27 mouse cellular contexts compared by ENCODE assay signal in genomic region chr3:87322557-87322956, GRCm38 (mm10). TPM values are rescaled to one million over a fixed set of nuclear protein-coding genes. Genes with fewer than 3 reads are reported as not detected.
A peak's percentile ranks its signal among the peaks of the same experiment; 100 is the strongest.
DNase-seq lines count a peak whose midpoint lies in the region; ATAC-seq and TF ChIP-seq lines count a peak whose summit lies in the region.
"Had no signal": no experiment of that assay in that cellular context is flagged by ENCODE, and none has a peak within 500 bp of the region (broad histone marks: within the 10 kb centered on the region; RNA-seq: fewer than 3 reads in every experiment).

No protein-coding gene starts in this region.

- H3K79me2 ChIP-seq in CH12.LX (replicated peaks; ENCODE audit: control insufficient read depth, extremely low read depth, insufficient read depth, poor library complexity, severe bottlenecking): no peaks in the 10 kb centered on the region

- no peaks in the 10 kb centered on the region for H3K27me3 ChIP-seq in hindbrain, embryonic 11.5 days (ENCODE audit: control insufficient read depth, insufficient read depth, low read length)
- H3K27me3 ChIP-seq in hindbrain, embryonic 16.5 days (replicated peaks; ENCODE audit: control insufficient read depth, insufficient read depth, low read length): no peaks in the 10 kb centered on the region
- H3K27me3 ChIP-seq in CH12.LX (replicated peaks): no peaks in the 10 kb centered on the region
- no peaks in the 10 kb centered on the region for H3K27me3 ChIP-seq in kidney, embryonic 14.5 days (ENCODE audit: control insufficient read depth, insufficient read depth, low read length)
- H3K27me3 ChIP-seq: forebrain, embryonic 15.5 days; hindbrain, embryonic 13.5 days; limb, embryonic 12.5 days; liver, embryonic 13.5 days; neural tube, embryonic 15.5 days; stomach, embryonic 15.5 days had no signal

- WGBS in hindbrain, embryonic 11.5 days: 61% methylated on average over 4 of the region's 4 CpGs
- 59% methylated on average over 4 of the region's 4 CpGs for WGBS in hindbrain, embryonic 16.5 days
- WGBS in kidney, embryonic 14.5 days: 56% methylated on average over 4 of the region's 4 CpGs

- H3K27ac ChIP-seq in hindbrain, embryonic 11.5 days (ENCODE audit: low read depth, low read length): no peak overlapping the region
- no peak overlapping the region for H3K27ac ChIP-seq in hindbrain, embryonic 16.5 days (ENCODE audit: low read depth, low read length)
- no peak overlapping the region for H3K27ac ChIP-seq in CH12.LX (ENCODE audit: insufficient read depth, low read depth)
- no peak overlapping the region for H3K27ac ChIP-seq in kidney, embryonic 14.5 days (ENCODE audit: low read depth, low read length)
- H3K27ac ChIP-seq: forebrain, embryonic 15.5 days; hindbrain, embryonic 13.5 days; limb, embryonic 12.5 days; liver, embryonic 13.5 days; neural tube, embryonic 15.5 days; stomach, embryonic 15.5 days had no signal

- H3K9me3 ChIP-seq in hindbrain, embryonic 11.5 days (ENCODE audit: control insufficient read depth, low read length): no peaks in the 10 kb centered on the region
- H3K9me3 ChIP-seq in hindbrain, embryonic 16.5 days (ENCODE audit: control insufficient read depth, low read length): no peaks in the 10 kb centered on the region
- no peaks in the 10 kb centered on the region for H3K9me3 ChIP-seq in CH12.LX (replicated peaks; ENCODE audit: low read length)
- H3K9me3 ChIP-seq in kidney, embryonic 14.5 days (ENCODE audit: control insufficient read depth, low read length): no peaks in the 10 kb centered on the region
- H3K9me3 ChIP-seq: forebrain, embryonic 15.5 days; G1E; hindbrain, embryonic 13.5 days; limb, embryonic 12.5 days; liver, embryonic 13.5 days; neural tube, embryonic 15.5 days; stomach, embryonic 15.5 days had no signal

- no peak overlapping the region for H3K4me2 ChIP-seq in hindbrain, embryonic 11.5 days (replicated peaks; ENCODE audit: low read depth, low read length)
- no peak overlapping the region for H3K4me2 ChIP-seq in hindbrain, embryonic 16.5 days (ENCODE audit: low read length)
- H3K4me2 ChIP-seq in CH12.LX (ENCODE audit: insufficient read depth, low read depth, poor library complexity, severe bottlenecking): peak overlapping the region; percentile 71
- no peak overlapping the region for H3K4me2 ChIP-seq in kidney, embryonic 14.5 days (replicated peaks; ENCODE audit: low read depth, low read length)
- H3K4me2 ChIP-seq: forebrain, embryonic 15.5 days; heart, embryonic 11.5 days; hindbrain, embryonic 13.5 days; limb, embryonic 12.5 days; liver, embryonic 13.5 days; neural tube, embryonic 15.5 days; stomach, embryonic 15.5 days had no signal

- in situ Hi-C loops in CH12.LX (cut with MboI; ENCODE audit: low pct_ligation_motif_present, low pct_unique_long_range_greater_than_20kb, low sequenced_read_pairs): loop anchor here (5.0 kb wide), 2 partner anchors 90 to 240 kb away; no protein-coding TSS in a partner anchor

- no peak for TF ChIP-seq EP300 in CH12.LX (IDR thresholded peaks at IDR 0.05; ENCODE audit: low read length)

- H3K4me3 ChIP-seq in hindbrain, embryonic 11.5 days (ENCODE audit: low read depth, low read length): no peak overlapping the region
- no peak overlapping the region for H3K4me3 ChIP-seq in hindbrain, embryonic 16.5 days (ENCODE audit: low read length)
- H3K4me3 ChIP-seq in CH12.LX (replicated peaks in 1 of 3; ENCODE audit: low read depth in 2 of 3, low read length in 2 of 3, poor library complexity in 1 of 3): peak overlapping the region in 2 of 3 experiments; percentile 36 to 39
- H3K4me3 ChIP-seq in kidney, embryonic 14.5 days (ENCODE audit: low read length): no peak overlapping the region
- H3K4me3 ChIP-seq: erythroblast, embryonic 14.5 days; forebrain, embryonic 15.5 days; hindbrain, embryonic 13.5 days; limb, embryonic 12.5 days; liver, embryonic 13.5 days; neural tube, embryonic 15.5 days; stomach, embryonic 15.5 days had no signal

- no peak overlapping the region for H3K9ac ChIP-seq in hindbrain, embryonic 11.5 days (ENCODE audit: low read depth, low read length)
- no peak overlapping the region for H3K9ac ChIP-seq in hindbrain, embryonic 16.5 days (ENCODE audit: low read depth, low read length)
- peak overlapping the region; percentile 37; the same call in 1 of the 2 replicates for H3K9ac ChIP-seq in CH12.LX (ENCODE audit: insufficient read depth, low read depth)
- no peak overlapping the region for H3K9ac ChIP-seq in kidney, embryonic 14.5 days (ENCODE audit: low read depth, low read length)
- H3K9ac ChIP-seq: forebrain, embryonic 15.5 days; hindbrain, embryonic 13.5 days; limb, embryonic 12.5 days; liver, embryonic 13.5 days; neural tube, embryonic 15.5 days; stomach, embryonic 15.5 days had no signal

- no peak for TF ChIP-seq RAD21 in CH12.LX (IDR thresholded peaks at IDR 0.05; ENCODE audit: low read depth, low read length)

- no peak for ATAC-seq in hindbrain, embryonic 11.5 days (ENCODE audit: low FRiP score)
- no peak for ATAC-seq in hindbrain, embryonic 16.5 days
- peak; percentile 83 for ATAC-seq in megakaryocyte, adult 5-6 weeks (ENCODE audit: poor library complexity, severe bottlenecking)
- no peak for ATAC-seq in kidney, embryonic 14.5 days (ENCODE audit: low FRiP score, low TSS enrichment)
- ATAC-seq: forebrain, embryonic 15.5 days; lung, postnatal 0 days; midbrain, embryonic 16.5 days had no signal

- H3K4me1 ChIP-seq in hindbrain, embryonic 11.5 days (replicated peaks; ENCODE audit: control insufficient read depth, insufficient read depth, low read length): no peaks in the 10 kb centered on the region
- H3K4me1 ChIP-seq in hindbrain, embryonic 16.5 days (ENCODE audit: control insufficient read depth, insufficient read depth, low read depth, low read length): no peaks in the 10 kb centered on the region
- peaks cover 2 to 6% of the 10 kb centered on the region in 2 experiments; a peak in 3 of 4 replicates for H3K4me1 ChIP-seq in CH12.LX (ENCODE audit: control insufficient read depth in 1 of 2, insufficient read depth in 2 of 2)
- H3K4me1 ChIP-seq in kidney, embryonic 14.5 days (ENCODE audit: control insufficient read depth, insufficient read depth, low read length): no peaks in the 10 kb centered on the region
- H3K4me1 ChIP-seq: forebrain, embryonic 15.5 days; hindbrain, embryonic 13.5 days; limb, embryonic 12.5 days; liver, embryonic 13.5 days; neural tube, embryonic 15.5 days; stomach, embryonic 15.5 days had no signal

- dilution Hi-C loops in CH12.LX (cut with MboI; ENCODE audit: extremely low pct_ligation_motif_present, extremely low pct_unique_long_range_greater_than_20kb, low sequenced_read_pairs): no loop called here

- TF ChIP-seq POLR2A in CH12.LX (IDR thresholded peaks at IDR 0.05; ENCODE audit: low read depth, low read length): peak; percentile 67

- DNase-seq in hindbrain, embryonic 11.5 days (ENCODE audit: low spot score): peak; percentile 2
- peak; percentile 73 for DNase-seq in CH12.LX (ENCODE audit: extremely low read depth)
- DNase-seq in ZHBTc4 (ENCODE audit: low read depth, low spot score): peak; percentile 89
- DNase-seq in left cerebral cortex, adult 11 months (ENCODE audit: low spot score): no peak
- DNase-seq: cerebellum, adult 9-10 months; gastrocnemius, postnatal 36 days; heart, postnatal 10 days; kidney, adult 9 months; liver, embryonic 13.5 days; thymus, adult 18-20 months had no signal

- TF ChIP-seq CTCF in CH12.LX (conservative IDR thresholded peaks at IDR 0.05 in 1 of 2, IDR thresholded peaks at IDR 0.05 in 1 of 2; ENCODE audit: low read depth in 2 of 2, low read length in 2 of 2): no peak

- no peaks in the 10 kb centered on the region for H3K36me3 ChIP-seq in hindbrain, embryonic 11.5 days (ENCODE audit: control insufficient read depth, insufficient read depth, low read length)
- H3K36me3 ChIP-seq in hindbrain, embryonic 16.5 days (ENCODE audit: control insufficient read depth, insufficient read depth, low read length): no peaks in the 10 kb centered on the region
- no peaks in the 10 kb centered on the region for H3K36me3 ChIP-seq in CH12.LX (replicated peaks in 1 of 2; ENCODE audit: control insufficient read depth in 1 of 2, insufficient read depth in 1 of 2, low read length in 1 of 2)
- H3K36me3 ChIP-seq in kidney, embryonic 14.5 days (ENCODE audit: control insufficient read depth, insufficient read depth, low read length): no peaks in the 10 kb centered on the region
- H3K36me3 ChIP-seq: forebrain, embryonic 15.5 days; G1E; hindbrain, embryonic 13.5 days; limb, embryonic 12.5 days; liver, embryonic 13.5 days; neural tube, embryonic 15.5 days; stomach, embryonic 15.5 days had no signal

TF ChIP-seq in CH12.LX, 34 proteins besides CTCF, POLR2A, EP300 and RAD21 (continues in another document):
- 0 out of 2 replicates have a peak, but pooled peaks have one; percentile 29 for TF ChIP-seq CHD2 (IDR thresholded peaks at IDR 0.05; ENCODE audit: low read length)

RNA-seq across cellular contexts. Expression of gene Cd5l, which starts 35.1 kb away (rescaled TPM):
- 0.11 and 0.26 TPM in 2 replicates for polyA plus RNA-seq in hindbrain, embryonic 11.5 days (2014; fragmentation: Nextera tagmentation; extraction: Ambion mirVana)
- polyA plus RNA-seq in hindbrain, embryonic 16.5 days (2015; fragmentation: Nextera tagmentation; extraction: Ambion mirVana): 0.07 and 0.08 TPM in 2 replicates
- total RNA-seq in CH12.LX (2012; rRNA removed) (0.13 and 0.17 TPM in 2 replicates), CH12.LX (2014; rRNA removed) (0.11 and 0.15 TPM in 2 replicates)
- 0.11 TPM in 1 of 2 replicates, not detected in the other for polyA plus RNA-seq in CH12.LX (2012; ENCODE audit: insufficient read length, low read depth)
- total RNA-seq in megakaryocyte, adult 5-6 weeks (2015): 0.62 TPM in 1 of 2 replicates, not detected in the other
- 0.70 and 1.7 TPM in 2 replicates for total RNA-seq in megakaryocyte, adult 5-6 weeks (2017)
- polyA plus RNA-seq in kidney, embryonic 14.5 days (2014; fragmentation: Nextera tagmentation; extraction: Ambion mirVana): 0.09 TPM in 1 of 2 replicates, not detected in the other
- total RNA-seq: gastrocnemius, postnatal 36 days; layer of hippocampus, postnatal 10 days; left cerebral cortex, postnatal 10 days had no signal
- polyA plus RNA-seq: C2C12; embryonic facial prominence, embryonic 11.5 days; G1E; hindbrain, embryonic 13.5 days; limb, embryonic 12.5 days had no signal

RNA-seq across cellular contexts. Expression of gene Fcrl1, which starts 53.6 kb away (rescaled TPM):
- 0.11 TPM in 1 of 2 replicates, not detected in the other for polyA plus RNA-seq in hindbrain, embryonic 11.5 days (2014; fragmentation: Nextera tagmentation; extraction: Ambion mirVana)
- 0.35 TPM in 1 of 2 replicates, not detected in the other for polyA plus RNA-seq in hindbrain, embryonic 16.5 days (2015; fragmentation: Nextera tagmentation; extraction: Ambion mirVana)
- 17.6 and 20.6 TPM in 2 replicates for total RNA-seq in CH12.LX (2012; rRNA removed)
- total RNA-seq in CH12.LX (2014; rRNA removed): 45.2 and 47.1 TPM in 2 replicates
- polyA plus RNA-seq in CH12.LX (2012; ENCODE audit: insufficient read length, low read depth): 50.1 and 54.9 TPM in 2 replicates
- total RNA-seq in megakaryocyte, adult 5-6 weeks (2015): 4.0 and 5.8 TPM in 2 replicates
- 2.9 and 3.6 TPM in 2 replicates for total RNA-seq in megakaryocyte, adult 5-6 weeks (2017)
- 0.20 and 0.54 TPM in 2 replicates for polyA plus RNA-seq in kidney, embryonic 14.5 days (2014; fragmentation: Nextera tagmentation; extraction: Ambion mirVana)
- total RNA-seq: gastrocnemius, postnatal 36 days had no signal
- polyA plus RNA-seq: C2C12; embryonic facial prominence, embryonic 11.5 days; erythroblast, embryonic 14.5 days; forebrain, embryonic 15.5 days; G1E; heart, embryonic 11.5 days; limb, embryonic 12.5 days had no signal

RNA-seq across cellular contexts. Expression of gene Fcrls, which starts 59.0 kb away (rescaled TPM):
- 9.9 and 10.4 TPM in 2 replicates for polyA plus RNA-seq in hindbrain, embryonic 11.5 days (2014; fragmentation: Nextera tagmentation; extraction: Ambion mirVana)
- 15.5 and 15.9 TPM in 2 replicates for polyA plus RNA-seq in hindbrain, embryonic 16.5 days (2015; fragmentation: Nextera tagmentation; extraction: Ambion mirVana)
- total RNA-seq in CH12.LX (2012; rRNA removed) (not detected in 2 replicates), CH12.LX (2014; rRNA removed) (not detected in 2 replicates)
- polyA plus RNA-seq in CH12.LX (2012; ENCODE audit: insufficient read length, low read depth): 0.13 and 0.14 TPM in 2 replicates
- total RNA-seq in megakaryocyte, adult 5-6 weeks (2015): 0.49 TPM in 1 of 2 replicates, not detected in the other
- total RNA-seq in megakaryocyte, adult 5-6 weeks (2017): 0.22 and 3.5 TPM in 2 replicates
- polyA plus RNA-seq in kidney, embryonic 14.5 days (2014; fragmentation: Nextera tagmentation; extraction: Ambion mirVana): 3.5 and 4.1 TPM in 2 replicates
- total RNA-seq: G1E had no signal
- polyA plus RNA-seq: C2C12, G1E had no signal

Comparison
In these comparisons a context has a peak if more than half of its experiments do, and no peak if none do; other contexts are left out.
1. H3K4me3 ChIP-seq: peak in CH12.LX (2 of 3); none in hindbrain, embryonic 11.5 days (single experiment), hindbrain, embryonic 16.5 days (single experiment) and kidney, embryonic 14.5 days (single experiment).
2. RNA of gene Fcrl1, which starts 53.6 kb away (polyA plus RNA-seq): 50.1 to 54.9 TPM in CH12.LX; 0.20 to 0.54 TPM in kidney, embryonic 14.5 days, 0.35 TPM in hindbrain, embryonic 16.5 days and 0.11 TPM in hindbrain, embryonic 11.5 days; every median in the first group is over 10 times any median in the second.